Mouse (Mus musculus): Measurements from ENCODE around the gene Ppp1r15a. TPM values are rescaled to one million over a fixed set of nuclear protein-coding genes. Genes with fewer than 3 reads are reported as not detected.
"Not testable (repeated sequence)": the region's sequence is repeated elsewhere in the genome, so short reads cannot be mapped to it uniquely, and the experiment has no call there.

Gene Ppp1r15a
- polyA plus RNA-seq, 1 experiment from 2014 or later, result 21.9 TPM

GRCm38 (mm10) chr7:45539095-45539494 lies 13.0 kb upstream of the Ppp1r15a start:
- 0 out of 2 replicates have a peak, but pooled peaks cover 5% of the 10 kb centered on the region for H3K4me1 ChIP-seq (ENCODE audit: control insufficient read depth, insufficient read depth, low read length)
- 80% methylated on average over 3 of the region's 3 CpGs for WGBS
- H3K4me2 ChIP-seq (ENCODE audit: low read depth, severe bottlenecking), result no peak overlapping the region; the same call in 1 of the 2 replicates
- H3K27me3 ChIP-seq (ENCODE audit: control insufficient read depth, insufficient read depth, low read length), result no peaks in the 10 kb centered on the region
- no peak overlapping the region for H3K9ac ChIP-seq (ENCODE audit: low read length)
- ATAC-seq (ENCODE audit: insufficient number of reproducible peaks, low FRiP score, low TSS enrichment, low read depth) (no peak), DNase-seq (ENCODE audit: low spot score) (no peak)
- no peaks in the 10 kb centered on the region for H3K9me3 ChIP-seq (ENCODE audit: control insufficient read depth, low read length)
- no peak overlapping the region for H3K27ac ChIP-seq (replicated peaks; ENCODE audit: low read depth, low read length)
- H3K36me3 ChIP-seq (ENCODE audit: control insufficient read depth, insufficient read depth, low read length), result no peaks in the 10 kb centered on the region
- no peak overlapping the region for H3K4me3 ChIP-seq (ENCODE audit: low read depth, low read length)

- H3K27ac ChIP-seq (replicated peaks; ENCODE audit: low read depth, low read length), result no peak overlapping the region
- ATAC-seq (ENCODE audit: insufficient number of reproducible peaks, low FRiP score, low TSS enrichment, low read depth) (peak; percentile 72), DNase-seq (ENCODE audit: low spot score) (peak; percentile 74)
- 3% methylated on average over 29 of the region's 29 CpGs for WGBS
- H3K4me2 ChIP-seq (ENCODE audit: low read depth, severe bottlenecking), result peak overlapping the region; percentile 65
- no peaks in the 10 kb centered on the region for H3K36me3 ChIP-seq (ENCODE audit: control insufficient read depth, insufficient read depth, low read length)
- peak overlapping the region; percentile 38 for H3K4me3 ChIP-seq (ENCODE audit: low read depth, low read length)
- 0 out of 2 replicates have a peak, but pooled peaks cover 5% of the 10 kb centered on the region for H3K4me1 ChIP-seq (ENCODE audit: control insufficient read depth, insufficient read depth, low read length)
- no peaks in the 10 kb centered on the region for H3K27me3 ChIP-seq (ENCODE audit: control insufficient read depth, insufficient read depth, low read length)
- no peaks in the 10 kb centered on the region for H3K9me3 ChIP-seq (ENCODE audit: control insufficient read depth, low read length)
- peak overlapping the region; percentile 40 for H3K9ac ChIP-seq (ENCODE audit: low read length)
Measured at GRCm38 (mm10) chr7:45538163-45539041, 12.3 kb upstream of the Ppp1r15a start.

GRCm38 (mm10) chr7:45537602-45538001 lies 11.5 kb upstream of the Ppp1r15a start:
- no peaks in the 10 kb centered on the region for H3K9me3 ChIP-seq (ENCODE audit: control insufficient read depth, low read length)
- no peak overlapping the region for H3K27ac ChIP-seq (replicated peaks; ENCODE audit: low read depth, low read length)
- H3K4me1 ChIP-seq (ENCODE audit: control insufficient read depth, insufficient read depth, low read length), result 0 out of 2 replicates have a peak, but pooled peaks cover 5% of the 10 kb centered on the region
- peak overlapping the region; percentile 38 for H3K4me3 ChIP-seq (ENCODE audit: low read depth, low read length)
- H3K9ac ChIP-seq (ENCODE audit: low read length), result no peak overlapping the region
- no peak for DNase-seq (ENCODE audit: low spot score)
- H3K27me3 ChIP-seq (ENCODE audit: control insufficient read depth, insufficient read depth, low read length), result no peaks in the 10 kb centered on the region
- peak overlapping the region; percentile 65 for H3K4me2 ChIP-seq (ENCODE audit: low read depth, severe bottlenecking)
- no peaks in the 10 kb centered on the region for H3K36me3 ChIP-seq (ENCODE audit: control insufficient read depth, insufficient read depth, low read length)
- WGBS, result 80% methylated on average over 10 of the region's 10 CpGs
- no peak for ATAC-seq (ENCODE audit: insufficient number of reproducible peaks, low FRiP score, low TSS enrichment, low read depth)

GRCm38 (mm10) chr7:45535676-45536075 lies 9.6 kb upstream of the Ppp1r15a start:
- WGBS, result 88% methylated on average over 1 of the region's 1 CpGs
- no peak overlapping the region for H3K4me2 ChIP-seq (ENCODE audit: low read depth, severe bottlenecking)
- H3K4me3 ChIP-seq (ENCODE audit: low read depth, low read length), result no peak overlapping the region
- DNase-seq (ENCODE audit: low spot score), result no peak
- no peaks in the 10 kb centered on the region for H3K36me3 ChIP-seq (ENCODE audit: control insufficient read depth, insufficient read depth, low read length)
- H3K9me3 ChIP-seq (ENCODE audit: control insufficient read depth, low read length), result no peaks in the 10 kb centered on the region
- no peaks in the 10 kb centered on the region for H3K27me3 ChIP-seq (ENCODE audit: control insufficient read depth, insufficient read depth, low read length)
- 0 out of 2 replicates have a peak, but pooled peaks cover 5% of the 10 kb centered on the region for H3K4me1 ChIP-seq (ENCODE audit: control insufficient read depth, insufficient read depth, low read length)
- ATAC-seq (ENCODE audit: insufficient number of reproducible peaks, low FRiP score, low TSS enrichment, low read depth), result no peak
- no peak overlapping the region for H3K27ac ChIP-seq (replicated peaks; ENCODE audit: low read depth, low read length)
- H3K9ac ChIP-seq (ENCODE audit: low read length), result no peak overlapping the region

GRCm38 (mm10) chr7:45530643-45531042 lies 4.6 kb upstream of the Ppp1r15a start:
- H3K4me1 ChIP-seq (ENCODE audit: control insufficient read depth, insufficient read depth, low read length), result 0 out of 2 replicates have a peak, but pooled peaks cover 3% of the 10 kb centered on the region
- no peak for ATAC-seq (ENCODE audit: insufficient number of reproducible peaks, low FRiP score, low TSS enrichment, low read depth)
- no peak overlapping the region for H3K27ac ChIP-seq (replicated peaks; ENCODE audit: low read depth, low read length)
- no peaks in the 10 kb centered on the region for H3K36me3 ChIP-seq (ENCODE audit: control insufficient read depth, insufficient read depth, low read length)
- DNase-seq (ENCODE audit: low spot score), result no peak
- H3K27me3 ChIP-seq (ENCODE audit: control insufficient read depth, insufficient read depth, low read length), result no peaks in the 10 kb centered on the region
- H3K4me3 ChIP-seq (ENCODE audit: low read depth, low read length), result no peak overlapping the region
- no peak overlapping the region for H3K4me2 ChIP-seq (ENCODE audit: low read depth, severe bottlenecking)
- H3K9me3 ChIP-seq (ENCODE audit: control insufficient read depth, low read length), result no peaks in the 10 kb centered on the region
- WGBS, result 80% methylated on average over 2 of the region's 2 CpGs
- no peak overlapping the region for H3K9ac ChIP-seq (ENCODE audit: low read length)

- no peak overlapping the region for H3K9ac ChIP-seq (ENCODE audit: low read length)
- peaks cover 12% of the 10 kb centered on the region for H3K4me1 ChIP-seq (ENCODE audit: control insufficient read depth, insufficient read depth, low read length)
- ATAC-seq (ENCODE audit: insufficient number of reproducible peaks, low FRiP score, low TSS enrichment, low read depth) (no peak), DNase-seq (ENCODE audit: low spot score) (no peak)
- 18% methylated on average over 6 of the region's 6 CpGs for WGBS
- H3K4me2 ChIP-seq (ENCODE audit: low read depth, severe bottlenecking), result no peak overlapping the region
- no peak overlapping the region for H3K27ac ChIP-seq (replicated peaks; ENCODE audit: low read depth, low read length)
- H3K27me3 ChIP-seq (ENCODE audit: control insufficient read depth, insufficient read depth, low read length), result no peaks in the 10 kb centered on the region
- H3K36me3 ChIP-seq (ENCODE audit: control insufficient read depth, insufficient read depth, low read length), result no peaks in the 10 kb centered on the region
- no peaks in the 10 kb centered on the region for H3K9me3 ChIP-seq (ENCODE audit: control insufficient read depth, low read length)
- no peak overlapping the region for H3K4me3 ChIP-seq (ENCODE audit: low read depth, low read length)
Measured at GRCm38 (mm10) chr7:45529461-45529860, 3.4 kb upstream of the Ppp1r15a start.

GRCm38 (mm10) chr7:45527169-45527568 lies 1.1 kb upstream of the Ppp1r15a start:
- not testable (repeated sequence) for H3K4me3 ChIP-seq (ENCODE audit: low read depth, low read length); DNase-seq (ENCODE audit: low spot score); H3K36me3 ChIP-seq (ENCODE audit: control insufficient read depth, insufficient read depth, low read length); H3K27me3 ChIP-seq (ENCODE audit: control insufficient read depth, insufficient read depth, low read length); H3K4me2 ChIP-seq (ENCODE audit: low read depth, severe bottlenecking); H3K9ac ChIP-seq (ENCODE audit: low read length); ATAC-seq (ENCODE audit: insufficient number of reproducible peaks, low FRiP score, low TSS enrichment, low read depth); H3K27ac ChIP-seq (replicated peaks; ENCODE audit: low read depth, low read length); H3K9me3 ChIP-seq (ENCODE audit: control insufficient read depth, low read length)
- WGBS, result 94% methylated on average over 6 of the region's 6 CpGs
- H3K4me1 ChIP-seq (ENCODE audit: control insufficient read depth, insufficient read depth, low read length), result peaks cover 12% of the 10 kb centered on the region

- Histone ChIP-seq H3K27ac (replicated peaks; ENCODE audit: low read depth, low read length) (peak overlapping the region; percentile 67; the same call in 1 of the 2 replicates), H3K9ac (ENCODE audit: low read length) (peak overlapping the region; percentile 88), H3K36me3 (ENCODE audit: control insufficient read depth, insufficient read depth, low read length) (0 out of 2 replicates have a peak, but pooled peaks cover 3% of the 10 kb centered on the region), H3K27me3 (ENCODE audit: control insufficient read depth, insufficient read depth, low read length) (no peaks in the 10 kb centered on the region), H3K9me3 (ENCODE audit: control insufficient read depth, low read length) (no peaks in the 10 kb centered on the region), H3K4me3 (ENCODE audit: low read depth, low read length) (peak overlapping the region; percentile 85), H3K4me1 (ENCODE audit: control insufficient read depth, insufficient read depth, low read length) (peaks cover 12% of the 10 kb centered on the region), H3K4me2 (ENCODE audit: low read depth, severe bottlenecking) (peak overlapping the region; percentile 86)
- DNase-seq (ENCODE audit: low spot score) (no peak), ATAC-seq (ENCODE audit: insufficient number of reproducible peaks, low FRiP score, low TSS enrichment, low read depth) (no peak)
- 22% methylated on average over 7 of the region's 7 CpGs for WGBS
Measured at GRCm38 (mm10) chr7:45526474-45527120, 529 bp upstream of the Ppp1r15a start.

Data from limb, embryonic 11.5 days (tissue).